Mouse (Mus musculus): ENCODE results near the gene Arhgap23.

The Arhgap23 gene

DNA sequence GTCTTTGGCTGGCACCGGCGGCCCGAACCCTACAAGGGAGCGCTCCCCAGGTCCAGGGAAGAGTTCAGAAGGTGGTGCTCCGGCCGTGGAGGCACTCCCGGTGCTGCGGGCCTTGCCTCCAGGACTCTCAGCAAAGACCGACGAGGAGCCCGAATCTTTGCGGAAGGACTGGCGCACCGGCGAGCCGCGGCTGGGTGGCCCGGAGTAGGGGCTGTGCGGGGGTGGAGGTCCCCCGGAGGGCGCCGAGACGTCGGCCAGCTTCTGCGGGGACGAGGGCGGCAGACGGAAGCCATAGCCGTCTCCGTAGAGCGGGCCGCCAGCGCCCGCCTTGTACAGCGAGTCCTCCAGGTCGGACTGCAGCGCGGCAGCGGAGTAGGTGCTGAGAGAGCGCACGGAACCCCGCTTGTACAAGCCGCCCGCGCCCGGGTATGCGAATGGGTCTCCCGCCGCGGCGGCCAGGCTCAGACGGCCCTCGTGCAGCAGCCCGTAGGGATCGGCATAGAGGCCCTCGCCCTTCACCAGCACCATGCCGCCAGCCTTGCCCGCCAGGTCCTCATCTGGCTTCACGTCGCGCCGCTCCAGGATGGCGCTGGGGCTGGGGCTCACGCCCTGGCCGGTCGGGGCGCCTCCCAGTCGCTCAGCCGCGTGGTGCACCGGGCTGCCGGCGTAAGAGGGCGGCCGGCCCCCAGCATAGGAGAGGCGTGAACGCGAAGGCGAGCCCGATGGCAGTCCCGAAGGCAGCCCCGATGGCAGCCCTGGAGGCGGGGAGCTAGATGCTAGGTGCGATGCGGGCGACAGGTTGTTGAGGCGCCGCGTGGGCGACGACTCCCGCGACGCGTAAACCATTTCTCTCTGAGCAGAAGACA lies 119.3 kb downstream of the Arhgap23 start:
- DNase-seq: peak; percentile 60 to 73

DNA sequence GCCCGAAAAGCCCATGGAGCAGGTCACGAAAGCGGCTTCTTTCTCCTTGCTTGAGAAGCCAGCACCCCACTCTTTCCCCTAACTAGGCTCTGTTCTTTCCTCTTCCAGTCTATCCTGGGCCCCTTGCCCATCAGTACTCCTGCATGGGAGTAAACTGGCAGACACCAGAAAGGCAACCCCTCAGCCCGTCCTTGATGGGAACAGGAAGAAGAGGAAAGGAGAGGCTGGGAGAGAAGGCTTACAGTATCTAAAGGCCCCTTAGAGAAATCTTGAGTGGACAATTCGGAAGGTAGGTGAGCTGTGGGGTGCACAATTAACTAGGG lies 119.9 kb downstream of the Arhgap23 start:
- DNase-seq: peak in 1 of 2 experiments; percentile 66

DNA sequence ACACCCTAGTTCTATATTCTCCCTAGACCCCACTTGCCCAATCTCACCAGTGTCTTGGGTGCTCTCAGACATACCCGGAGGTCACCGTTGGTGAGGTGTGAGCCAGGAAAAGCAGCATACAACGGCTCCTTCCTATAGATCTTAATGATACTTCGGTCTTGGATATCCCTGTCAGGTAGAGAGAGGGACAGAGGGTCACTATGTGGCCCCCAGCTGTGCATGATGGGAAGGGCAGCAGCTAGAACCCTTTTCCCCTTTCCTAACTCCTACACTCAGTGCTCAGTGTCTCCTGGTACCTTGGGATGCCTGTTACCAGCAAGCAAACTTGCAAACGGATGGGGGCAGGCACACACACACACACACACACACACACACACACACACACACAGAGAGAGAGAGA lies 120.3 kb downstream of the Arhgap23 start:
- peak; percentile 49 to 61 for DNase-seq

DNA sequence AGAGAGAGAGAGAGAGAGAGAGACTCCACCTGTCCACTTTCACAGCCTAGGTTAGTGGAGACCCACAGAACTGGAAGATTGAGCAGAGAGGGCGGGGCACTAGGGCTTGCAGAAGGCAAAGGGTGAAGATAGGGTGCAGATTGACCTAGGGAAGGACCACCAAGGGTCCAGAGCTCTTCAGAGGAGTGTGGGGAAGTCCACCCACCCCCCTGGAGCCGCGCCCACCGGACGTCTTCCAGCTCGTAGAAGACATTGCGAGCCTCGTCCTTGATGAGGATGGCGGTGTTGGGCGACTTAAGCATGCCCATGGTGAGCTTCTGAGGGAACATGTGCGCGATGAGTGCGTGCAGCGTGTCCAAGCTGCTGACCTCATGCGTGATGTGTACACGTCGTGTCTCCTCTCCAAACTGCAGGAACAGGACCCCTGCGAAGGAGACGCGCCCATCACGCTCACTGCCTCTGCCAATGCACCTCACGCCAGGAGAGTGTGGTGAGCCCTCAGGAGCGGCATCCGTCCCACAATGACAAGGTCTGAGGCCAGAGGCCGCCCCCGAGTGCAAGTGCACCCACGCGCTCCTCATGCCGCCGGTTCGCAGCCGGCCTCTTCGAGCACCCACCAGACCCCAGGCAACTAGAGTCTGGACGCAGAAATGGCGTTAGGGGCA lies 120.9 kb downstream of the Arhgap23 start:
- peak; percentile 77 to 81 for DNase-seq

DNA sequence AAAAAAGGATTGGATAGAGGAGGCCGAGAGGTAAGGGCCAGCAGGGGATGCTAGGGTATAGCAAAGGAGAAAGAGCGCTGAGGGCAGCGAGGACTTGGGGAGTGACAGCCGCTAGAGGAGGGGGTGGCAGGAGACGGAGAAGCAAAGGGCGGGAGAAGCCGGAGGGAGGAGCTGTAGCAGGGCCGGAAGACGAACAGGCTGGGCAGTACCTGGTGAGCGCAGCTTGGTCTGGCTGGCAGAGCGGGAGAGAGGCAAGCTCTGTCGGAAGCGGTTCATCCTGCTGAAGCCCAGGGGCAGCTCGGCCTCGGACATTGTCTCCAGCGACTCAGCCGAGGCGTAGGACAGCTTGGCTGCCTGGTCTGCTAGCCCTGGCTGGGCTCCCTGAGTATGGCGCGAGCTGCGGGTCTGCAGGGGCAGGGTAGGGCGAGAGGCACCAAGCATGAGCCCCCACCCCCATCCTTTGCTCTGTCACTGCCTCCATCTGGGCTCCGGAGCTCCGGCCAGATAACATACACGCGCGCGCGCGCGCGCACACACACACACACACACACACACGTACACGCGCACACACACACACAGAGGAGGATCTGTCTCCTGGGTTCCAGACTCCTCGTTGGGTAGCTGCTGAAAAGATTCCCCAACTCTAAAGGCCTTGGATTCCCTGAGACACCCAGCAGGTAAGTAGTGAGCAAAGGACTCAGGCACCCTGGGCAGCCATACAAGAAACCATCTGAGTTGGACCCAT lies 121.7 kb downstream of the Arhgap23 start:
- DNase-seq: peak; percentile 96 to 97

DNA sequence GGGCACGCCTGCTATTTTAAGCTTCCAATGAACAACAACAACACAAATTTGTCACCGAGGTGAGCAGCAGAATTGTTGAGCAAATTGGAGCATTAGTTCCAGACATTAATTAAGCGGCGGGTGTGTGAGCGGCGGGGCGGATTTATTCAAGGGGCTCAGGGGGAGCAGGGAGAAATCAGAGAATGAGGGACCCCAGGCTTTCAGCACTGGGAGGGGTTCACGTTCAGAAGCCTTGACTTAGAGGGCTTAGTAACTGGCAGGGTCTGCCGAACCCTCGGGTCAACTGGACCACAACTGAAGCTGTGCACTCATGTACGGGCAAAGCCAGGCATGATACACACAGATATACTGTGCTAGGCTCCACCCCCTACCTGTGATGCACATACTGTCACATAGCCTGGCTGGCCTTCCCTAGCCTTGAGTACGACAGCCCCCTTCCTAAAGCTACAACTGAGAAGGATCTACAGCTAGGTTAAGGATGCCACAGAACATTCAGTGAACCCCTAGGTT lies 122.3 kb downstream of the Arhgap23 start:
- DNase-seq: peak; percentile 71 to 73

DNA sequence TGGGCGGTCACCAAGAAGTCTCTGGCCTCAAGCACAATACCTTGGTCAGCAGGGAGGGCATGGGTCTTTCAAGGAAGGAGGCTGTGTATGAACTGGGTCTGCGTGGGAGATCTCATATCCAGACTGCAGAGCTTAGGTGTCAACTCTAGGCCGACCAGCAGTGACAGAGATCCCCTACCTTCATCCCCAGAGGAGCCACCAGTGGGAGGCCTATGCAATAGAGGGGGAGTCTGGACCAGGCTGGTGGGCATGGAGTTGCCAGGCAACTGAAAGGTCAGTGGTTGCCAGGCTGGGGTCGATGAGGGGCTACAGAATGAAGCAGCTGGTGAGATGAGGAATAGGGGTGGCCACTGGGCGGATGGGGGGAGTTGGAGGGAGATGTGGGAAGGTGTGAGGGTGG lies 124.3 kb downstream of the Arhgap23 start:
- DNase-seq: peak in 1 of 2 experiments; percentile 63

DNA sequence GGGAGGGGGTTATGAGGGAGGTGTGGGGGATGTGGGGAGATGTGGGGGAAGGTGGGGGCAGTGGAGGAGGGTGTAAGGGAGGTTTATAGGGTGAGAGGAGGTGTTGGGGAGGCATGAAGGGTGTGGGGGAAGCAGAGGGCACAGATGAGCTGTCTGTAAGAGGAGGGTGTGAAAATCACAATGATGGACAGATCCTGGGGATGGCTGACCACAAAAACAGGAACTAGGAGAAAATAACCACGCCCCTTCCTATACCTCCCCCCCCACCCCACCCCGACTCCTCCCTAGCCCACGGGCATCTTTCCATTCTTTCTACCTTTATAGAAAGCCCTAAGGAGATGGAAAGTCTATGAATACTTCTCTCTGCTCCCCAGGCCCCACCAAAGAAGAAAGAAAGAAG lies 124.8 kb downstream of the Arhgap23 start:
- DNase-seq: no peak

DNA sequence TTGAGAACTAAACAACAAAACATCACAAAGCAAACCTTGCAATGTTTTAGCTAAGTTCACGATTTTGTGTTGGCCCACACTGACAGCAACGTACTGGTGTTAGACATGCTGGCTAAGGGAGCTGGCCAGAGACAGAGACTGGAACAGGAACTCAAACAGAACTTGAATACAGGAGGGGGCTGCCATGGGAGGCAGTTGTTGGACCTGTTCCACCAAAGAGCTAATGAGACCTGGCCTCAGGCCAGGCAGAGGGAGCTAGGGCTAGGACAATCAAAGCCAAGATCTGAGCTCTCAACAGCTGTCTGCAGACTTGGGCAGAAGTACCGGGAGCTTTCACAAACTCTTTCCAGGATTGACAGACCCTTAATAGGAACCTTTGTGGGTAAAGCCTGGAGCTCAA lies 125.3 kb downstream of the Arhgap23 start:
- DNase-seq: peak; percentile 88 to 92

DNA sequence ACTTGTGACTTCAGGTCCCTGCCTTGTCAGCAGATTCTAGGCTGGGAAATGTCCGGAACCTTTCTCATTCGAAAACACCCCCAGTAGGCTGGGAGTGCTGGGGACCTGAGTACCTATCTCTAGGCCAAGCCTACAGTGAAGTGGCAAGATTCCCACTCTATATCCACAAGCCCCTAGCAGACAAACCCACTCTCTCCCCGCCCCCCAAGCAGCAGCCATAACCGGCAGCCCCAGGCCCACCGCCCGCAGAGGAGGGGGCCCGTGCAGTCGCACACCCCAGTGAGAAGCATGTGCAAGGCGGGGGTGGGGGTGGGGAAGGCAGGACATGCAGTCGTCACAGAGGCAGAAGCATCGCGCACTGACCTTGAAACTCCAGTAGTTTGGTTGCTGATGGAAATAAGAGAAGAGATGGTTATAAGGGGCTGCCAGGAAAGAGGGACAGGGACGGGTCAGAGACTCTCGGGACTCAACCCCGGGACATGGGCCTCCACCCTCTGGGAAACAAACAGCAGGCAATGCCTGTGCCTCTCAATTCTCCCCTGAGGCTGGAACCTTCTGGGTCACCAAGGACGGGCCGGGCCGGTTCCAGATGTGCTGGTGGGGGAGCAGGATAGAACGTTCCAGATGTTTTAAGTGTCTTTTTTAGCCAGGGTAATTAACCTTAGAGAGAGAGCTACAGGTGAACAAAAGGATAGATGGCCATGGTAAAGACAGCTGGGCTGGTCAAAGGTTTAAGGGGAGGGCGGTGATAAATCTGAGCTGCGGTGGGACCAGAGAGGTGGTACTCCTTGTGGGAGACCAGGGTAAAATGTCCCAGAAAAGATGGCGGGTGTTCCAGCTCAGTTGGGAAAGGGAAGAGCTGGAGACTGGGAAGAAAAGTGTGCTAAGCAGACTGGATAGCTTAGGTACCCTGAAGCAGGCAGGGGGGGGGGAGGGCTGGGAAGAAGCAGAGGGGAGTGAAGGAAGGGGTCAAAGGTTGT lies 127.1 kb downstream of the Arhgap23 start:
- DNase-seq: peak; percentile 51

DNA sequence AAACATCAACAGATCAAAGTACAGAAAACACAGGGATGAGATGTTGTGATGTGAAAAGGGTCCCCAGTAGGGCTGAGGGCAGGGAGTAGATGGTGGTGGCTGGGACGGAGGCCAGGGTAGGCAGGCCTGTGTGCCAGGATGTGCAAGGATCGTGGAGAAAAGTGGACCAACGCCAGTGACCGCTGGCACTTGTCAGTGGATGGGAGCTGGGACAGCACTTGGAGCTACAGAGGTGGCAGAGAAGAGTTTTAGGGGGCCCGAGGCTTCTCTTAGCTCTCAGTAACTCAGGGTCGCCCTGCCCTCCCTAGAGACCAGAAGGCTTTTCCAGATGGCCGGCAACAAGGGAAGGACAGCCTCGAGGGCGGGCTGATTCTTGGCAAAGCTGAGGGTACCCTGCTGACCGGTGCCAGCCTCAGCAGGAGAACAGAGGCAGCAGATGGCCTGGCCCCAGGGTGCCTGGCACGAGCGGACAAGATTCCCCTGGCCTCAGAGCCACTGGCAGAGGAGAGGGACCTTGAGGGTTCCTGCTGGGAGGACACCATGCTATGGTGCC lies 127.9 kb downstream of the Arhgap23 start:
- peak; percentile 96 to 97 for DNase-seq

DNA sequence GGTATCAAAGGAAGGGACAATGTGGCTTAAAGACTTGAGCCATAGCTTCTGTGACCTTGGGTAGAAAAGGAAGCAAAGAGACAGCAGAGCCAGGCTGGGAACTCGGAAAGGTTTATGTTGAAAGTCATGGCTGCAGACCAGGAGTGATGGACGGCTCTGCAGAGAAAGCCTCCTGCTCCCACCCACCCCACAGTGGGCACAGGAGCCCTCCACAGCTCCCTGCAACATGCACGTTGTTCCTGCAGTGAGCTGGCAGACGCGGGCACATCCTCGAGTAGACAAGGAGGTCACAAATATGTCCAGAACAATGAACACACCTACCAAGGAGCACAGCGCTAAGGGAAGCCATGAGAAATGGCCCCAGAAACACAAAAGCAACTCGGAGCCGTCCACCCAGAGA lies 128.6 kb downstream of the Arhgap23 start:
- DNase-seq: no peak

DNA sequence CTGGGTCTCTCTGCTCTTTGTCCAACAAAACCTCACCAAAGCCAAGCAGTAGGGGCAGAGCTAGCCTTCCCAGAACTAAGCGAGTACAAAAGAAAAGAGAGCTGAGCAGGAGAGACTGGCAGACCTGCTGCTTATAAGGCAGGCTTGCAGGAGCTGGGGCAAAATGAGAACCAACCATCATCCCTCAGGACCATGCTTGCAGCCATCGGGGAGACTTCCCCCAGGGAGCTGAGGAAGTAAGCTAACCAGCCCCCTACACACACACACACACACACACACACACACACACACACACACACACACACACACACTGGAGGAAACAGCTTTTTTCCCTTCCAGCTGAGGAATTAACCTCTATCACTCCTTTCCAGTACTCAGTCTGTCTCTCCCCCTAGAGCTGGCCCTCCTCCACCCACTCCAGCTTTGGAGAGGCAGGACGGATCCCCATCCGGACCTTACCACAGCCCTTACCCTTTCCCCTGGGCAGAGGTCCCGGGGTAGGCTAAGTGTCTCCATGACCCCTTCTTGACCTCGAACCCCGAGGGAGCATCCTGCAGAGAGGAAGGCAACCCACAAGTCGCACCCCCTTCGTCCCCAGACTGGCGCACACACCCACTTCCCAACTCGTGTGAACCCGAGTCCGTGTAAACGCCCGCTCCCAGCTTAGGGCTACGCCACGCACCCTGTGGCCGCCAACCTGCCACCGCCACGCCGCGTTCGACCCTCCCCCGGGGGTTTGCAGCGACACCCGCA lies 130.7 kb downstream of the Arhgap23 start:
- peak; percentile 53 to 56 for DNase-seq

DNA sequence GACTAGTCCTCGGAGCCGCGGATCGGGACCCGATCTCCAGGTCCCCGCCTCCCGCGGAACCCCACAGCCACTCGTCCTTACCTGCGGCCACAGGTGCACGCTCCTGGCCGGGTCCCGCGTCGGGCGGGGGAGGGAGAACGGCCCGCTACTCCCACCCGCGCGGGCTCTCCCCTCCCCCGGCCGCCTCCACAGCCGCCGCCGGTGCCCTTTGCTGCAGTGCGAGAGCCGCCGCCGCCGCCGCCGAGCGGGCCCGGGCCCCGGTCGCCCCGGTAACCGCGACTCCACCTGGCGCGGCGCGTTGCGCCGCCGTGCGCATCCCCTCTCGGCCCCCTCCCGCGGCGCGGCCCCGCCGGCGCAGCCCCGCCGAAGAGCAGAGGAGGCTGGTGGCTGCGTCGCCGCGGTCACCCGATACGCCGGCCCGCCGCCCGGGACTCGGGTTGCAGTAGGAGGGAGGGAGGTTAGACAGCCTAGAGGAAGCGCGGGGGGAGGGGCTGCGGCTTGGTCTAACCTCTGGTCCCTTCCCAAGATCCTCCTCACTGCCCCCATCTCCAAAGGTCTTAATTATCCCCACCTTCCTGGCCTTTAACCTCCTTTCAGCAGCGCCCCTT lies 131.6 kb downstream of the Arhgap23 start:
- peak; percentile 71 to 79 for DNase-seq

DNA sequence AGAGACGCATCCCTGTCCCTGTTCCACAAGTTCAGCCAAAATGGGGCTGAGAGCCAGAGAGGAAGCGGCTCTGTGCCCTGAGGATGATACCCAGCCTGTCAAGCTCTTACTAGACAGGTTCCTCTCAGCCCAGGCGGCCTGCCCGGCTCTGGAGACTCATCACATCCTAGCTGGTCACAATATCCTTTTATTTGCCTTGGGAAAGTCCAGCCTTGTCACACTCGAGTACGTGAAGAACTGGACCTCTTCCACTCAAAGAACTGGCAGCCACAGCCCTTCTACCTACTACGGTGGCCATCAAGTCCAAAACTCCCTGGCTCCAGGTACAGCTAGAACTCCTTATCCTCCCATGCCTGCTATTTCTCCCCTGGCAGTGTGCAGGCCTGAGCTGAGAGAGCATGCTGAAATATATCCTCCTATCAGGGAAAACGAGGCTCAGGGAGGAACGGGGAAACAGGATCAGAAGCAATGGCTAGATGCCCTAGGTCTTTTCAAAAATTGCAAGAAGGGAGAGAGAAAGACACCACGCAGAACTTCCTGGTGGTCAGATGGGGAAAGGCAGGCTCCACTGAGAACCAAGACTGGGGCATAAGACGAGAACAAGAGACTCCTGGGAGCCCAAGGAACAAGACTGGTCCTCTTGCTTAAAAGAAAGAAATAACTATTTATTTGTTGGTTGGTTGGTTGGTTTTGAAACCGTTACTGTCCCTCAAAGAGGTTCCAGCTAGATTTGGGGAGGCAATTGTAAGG lies 132.8 kb downstream of the Arhgap23 start:
- DNase-seq: peak; percentile 40 to 53

DNA sequence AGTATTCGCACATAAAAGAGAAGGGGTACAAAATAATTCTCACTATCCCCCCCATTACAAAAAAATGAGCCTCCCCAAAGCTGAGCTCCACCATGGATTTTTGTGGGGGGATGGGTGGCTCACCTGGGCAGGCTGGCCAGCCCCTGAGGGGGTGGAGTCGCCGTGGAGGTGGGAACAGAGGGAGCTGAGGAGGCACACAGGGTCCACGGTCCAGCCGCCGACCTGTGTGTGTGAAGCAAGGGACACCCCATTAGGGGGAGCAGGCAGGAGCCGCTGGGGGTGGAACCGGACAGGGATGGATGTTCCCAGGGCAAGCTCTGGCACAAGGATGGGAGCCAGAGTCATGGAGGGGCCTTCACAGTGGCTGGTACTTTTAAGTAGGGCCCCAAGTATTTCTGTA lies 133.4 kb downstream of the Arhgap23 start:
- DNase-seq: peak in 1 of 2 experiments; percentile 40
